Mouse (Mus musculus): Measurements from ENCODE around the gene Nudt7. TPM values are rescaled to one million over a fixed set of nuclear protein-coding genes. Genes with fewer than 3 reads are reported as not detected.

The Nudt7 gene
- polyA plus RNA-seq, 1 experiment from 2014 or later: 42.7 TPM

DNA sequence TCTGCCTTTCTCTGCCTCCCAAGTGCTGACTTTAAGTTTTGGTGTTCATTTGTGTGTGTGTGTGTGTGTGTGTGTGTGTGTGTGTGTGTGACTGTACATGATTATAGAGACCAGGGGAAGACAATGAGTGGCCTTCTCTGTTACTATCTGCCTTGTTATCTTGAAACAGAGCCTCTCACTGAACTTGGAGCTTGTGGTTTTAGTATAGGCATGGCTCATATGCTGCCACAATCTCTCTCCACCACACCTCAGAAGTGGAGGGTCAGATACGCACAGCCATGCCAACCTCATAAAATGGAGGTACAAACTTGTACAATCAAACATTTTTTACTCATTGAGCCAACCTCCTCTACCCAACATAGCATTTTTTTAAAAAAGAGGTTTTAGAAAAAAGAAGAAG, 3.4 kb downstream of the Nudt7 start:
- ATAC-seq: no peak
- WGBS (ENCODE audit: insufficient replicate concordance): 63% methylated on average over 1 of the region's 1 CpGs
- Histone ChIP-seq H3K9me3 (ENCODE audit: low read length) (no peaks in the 10 kb centered on the region), H3K4me2 (ENCODE audit: low read depth, low read length) (no peak overlapping the region), H3K9ac (replicated peaks) (no peak overlapping the region), H3K4me3 (ENCODE audit: low read depth, low read length) (no peak overlapping the region), H3K36me3 (replicated peaks; ENCODE audit: insufficient read depth, low read length) (no peaks in the 10 kb centered on the region), H3K27ac (ENCODE audit: low read depth) (no peak overlapping the region), H3K4me1 (ENCODE audit: insufficient read depth) (peaks cover 14% of the 10 kb centered on the region), H3K27me3 (ENCODE audit: insufficient read depth, low read length) (no peaks in the 10 kb centered on the region)
- TF ChIP-seq EP300 (IDR thresholded peaks at IDR 0.05; ENCODE audit: low read depth) (0 out of 2 replicates have a peak, but pooled peaks have one; percentile 16), CTCF (IDR thresholded peaks at IDR 0.05; ENCODE audit: low read depth) (no peak)
- no peak for DNase-seq

DNA sequence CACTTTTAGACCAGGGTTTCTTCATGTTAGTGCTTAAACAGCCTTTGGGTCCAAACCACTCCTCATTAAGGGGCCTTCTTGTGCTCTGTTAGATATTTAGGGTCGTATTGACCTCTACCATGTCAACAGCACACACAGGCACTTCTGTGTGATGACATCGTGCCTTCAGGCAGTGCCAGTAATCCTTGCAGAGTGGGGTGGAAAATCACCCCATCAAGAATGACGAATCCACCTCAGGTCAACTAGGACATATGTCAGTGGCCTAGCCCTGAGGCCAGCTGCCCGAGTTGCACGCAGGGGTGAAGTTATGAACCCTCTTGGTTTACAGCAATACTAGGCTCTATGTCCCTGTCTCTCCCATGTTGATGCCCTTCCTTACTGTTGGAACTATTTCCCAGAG, 3.8 kb downstream of the Nudt7 start:
- TF ChIP-seq CTCF (IDR thresholded peaks at IDR 0.05; ENCODE audit: low read depth): no peak
- no peak for TF ChIP-seq EP300 (IDR thresholded peaks at IDR 0.05; ENCODE audit: low read depth)

DNA sequence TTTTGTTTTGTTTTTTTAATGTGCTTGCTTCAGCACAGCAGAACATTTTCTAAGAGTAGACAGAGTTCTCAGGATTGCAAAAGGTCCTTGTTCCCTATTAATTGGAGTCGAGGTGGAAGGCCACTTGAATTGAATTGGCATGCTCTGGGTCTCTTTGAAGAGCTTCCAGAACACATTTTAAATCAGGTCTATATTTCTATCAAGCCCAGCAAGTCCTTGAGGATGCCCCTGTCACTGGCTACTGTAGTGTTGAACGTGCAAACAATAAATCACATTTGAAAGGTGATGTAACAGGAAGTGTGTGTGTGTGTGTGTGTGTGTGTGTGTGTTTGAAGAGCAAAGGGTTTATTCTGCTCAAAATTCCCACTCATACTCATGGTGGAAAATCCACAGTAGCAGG, 7.1 kb downstream of the Nudt7 start:
- no peak overlapping the region for H3K4me2 ChIP-seq (ENCODE audit: low read depth, low read length)

More for the DNA sequence above, 3.8 kb downstream of the Nudt7 start:
- Histone ChIP-seq H3K27ac (ENCODE audit: low read depth) (no peak overlapping the region), H3K36me3 (replicated peaks; ENCODE audit: insufficient read depth, low read length) (no peaks in the 10 kb centered on the region), H3K9me3 (ENCODE audit: low read length) (no peaks in the 10 kb centered on the region), H3K4me3 (ENCODE audit: low read depth, low read length) (no peak overlapping the region), H3K4me2 (ENCODE audit: low read depth, low read length) (no peak overlapping the region), H3K4me1 (ENCODE audit: insufficient read depth) (peaks cover 14% of the 10 kb centered on the region), H3K9ac (replicated peaks) (no peak overlapping the region), H3K27me3 (ENCODE audit: insufficient read depth, low read length) (no peaks in the 10 kb centered on the region)
- no peak for DNase-seq
- WGBS (ENCODE audit: insufficient replicate concordance): 71% methylated on average over 5 of the region's 5 CpGs
- ATAC-seq: no peak

DNA sequence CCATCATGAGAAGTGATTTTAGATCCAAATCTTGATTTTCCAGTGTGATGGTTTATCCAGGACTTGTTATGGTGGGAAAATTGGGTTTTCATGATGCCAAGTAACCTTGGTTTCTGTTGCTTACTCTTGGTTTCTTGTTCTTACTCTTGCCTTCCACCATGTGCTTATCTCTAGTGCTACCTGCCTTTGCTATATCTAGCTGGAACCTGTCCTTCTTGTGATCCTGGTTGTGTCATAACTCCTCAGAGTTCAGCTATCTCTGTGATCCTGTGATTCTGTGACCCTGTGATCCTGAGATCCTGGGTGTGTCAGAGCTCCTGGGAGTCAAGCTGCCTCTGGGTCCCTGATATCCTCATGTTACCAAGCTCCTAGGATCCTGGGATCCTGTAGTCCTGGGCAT, 8.8 kb downstream of the Nudt7 start:
- no peak for DNase-seq
- no peaks in the 10 kb centered on the region for H3K9me3 ChIP-seq (ENCODE audit: low read length)
- H3K4me3 ChIP-seq (ENCODE audit: low read depth, low read length): no peak overlapping the region
- H3K9ac ChIP-seq (replicated peaks): no peak overlapping the region
- H3K27me3 ChIP-seq (ENCODE audit: insufficient read depth, low read length): no peaks in the 10 kb centered on the region
- peaks cover 10% of the 10 kb centered on the region; the same call in 1 of the 2 replicates for H3K4me1 ChIP-seq (ENCODE audit: insufficient read depth)
- H3K4me2 ChIP-seq (ENCODE audit: low read depth, low read length): no peak overlapping the region
- no peak for ATAC-seq
- H3K36me3 ChIP-seq (replicated peaks; ENCODE audit: insufficient read depth, low read length): no peaks in the 10 kb centered on the region
- no peak for TF ChIP-seq CTCF (IDR thresholded peaks at IDR 0.05; ENCODE audit: low read depth)
- no peak overlapping the region for H3K27ac ChIP-seq (ENCODE audit: low read depth)

More for the DNA sequence above, 7.1 kb downstream of the Nudt7 start:
- no peaks in the 10 kb centered on the region for H3K27me3 ChIP-seq (ENCODE audit: insufficient read depth, low read length)
- no peak for TF ChIP-seq CTCF (IDR thresholded peaks at IDR 0.05; ENCODE audit: low read depth)
- TF ChIP-seq EP300 (IDR thresholded peaks at IDR 0.05; ENCODE audit: low read depth): no peak
- no peak overlapping the region for H3K4me3 ChIP-seq (ENCODE audit: low read depth, low read length)
- WGBS (ENCODE audit: insufficient replicate concordance): 36% methylated on average over 2 of the region's 2 CpGs
- peaks cover 12% of the 10 kb centered on the region; the same call in 1 of the 2 replicates for H3K4me1 ChIP-seq (ENCODE audit: insufficient read depth)
- DNase-seq: no peak
- no peaks in the 10 kb centered on the region for H3K9me3 ChIP-seq (ENCODE audit: low read length)
- no peak overlapping the region for H3K9ac ChIP-seq (replicated peaks)
- H3K27ac ChIP-seq (ENCODE audit: low read depth): no peak overlapping the region
- H3K36me3 ChIP-seq (replicated peaks; ENCODE audit: insufficient read depth, low read length): no peaks in the 10 kb centered on the region
- ATAC-seq: no peak

DNA sequence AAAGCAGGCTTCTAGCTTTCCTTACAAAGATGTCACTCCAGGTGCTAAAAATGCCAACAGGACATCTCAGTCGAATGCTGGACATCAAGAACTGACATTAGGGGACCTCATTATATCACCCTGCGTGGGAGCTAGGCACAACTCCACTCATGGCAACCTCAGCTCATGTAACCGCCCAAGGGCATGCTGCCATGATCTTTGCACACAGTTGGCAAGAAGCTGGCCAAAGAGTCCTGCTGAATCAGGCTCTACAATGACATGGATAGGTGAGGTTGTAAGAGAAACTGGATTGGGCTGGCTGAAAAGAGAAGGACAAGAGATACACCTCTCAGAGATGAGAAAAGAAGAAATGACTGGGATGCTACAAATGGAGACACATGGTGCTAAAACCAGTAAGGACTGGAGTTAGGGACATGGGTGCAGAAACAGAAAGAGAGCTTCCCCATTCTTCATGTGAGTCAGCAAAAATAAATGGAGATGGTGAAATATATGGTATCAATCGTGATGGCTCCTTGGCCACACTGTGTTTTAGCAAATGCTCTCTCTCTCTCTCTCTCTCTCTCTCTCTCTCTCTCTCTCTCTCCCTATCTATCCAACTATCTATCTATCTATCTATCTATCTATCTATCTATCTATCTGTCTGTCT, 10.4 kb downstream of the Nudt7 start:
- Histone ChIP-seq H3K4me2 (ENCODE audit: low read depth, low read length) (no peak overlapping the region), H3K36me3 (replicated peaks; ENCODE audit: insufficient read depth, low read length) (0 out of 2 replicates have a peak, but pooled peaks cover 4% of the 10 kb centered on the region), H3K4me3 (ENCODE audit: low read depth, low read length) (no peak overlapping the region), H3K27me3 (ENCODE audit: insufficient read depth, low read length) (no peaks in the 10 kb centered on the region), H3K27ac (ENCODE audit: low read depth) (no peak overlapping the region), H3K9ac (replicated peaks) (no peak overlapping the region), H3K9me3 (ENCODE audit: low read length) (no peaks in the 10 kb centered on the region), H3K4me1 (ENCODE audit: insufficient read depth) (peaks cover 9% of the 10 kb centered on the region; the same call in 1 of the 2 replicates)
- DNase-seq (peak; percentile 63), ATAC-seq (peak; percentile 81)
- 65% methylated on average over 4 of the region's 4 CpGs for WGBS (ENCODE audit: insufficient replicate concordance)
- TF ChIP-seq CTCF (IDR thresholded peaks at IDR 0.05; ENCODE audit: low read depth) (no peak), EP300 (IDR thresholded peaks at IDR 0.05; ENCODE audit: low read depth) (no peak)

DNA sequence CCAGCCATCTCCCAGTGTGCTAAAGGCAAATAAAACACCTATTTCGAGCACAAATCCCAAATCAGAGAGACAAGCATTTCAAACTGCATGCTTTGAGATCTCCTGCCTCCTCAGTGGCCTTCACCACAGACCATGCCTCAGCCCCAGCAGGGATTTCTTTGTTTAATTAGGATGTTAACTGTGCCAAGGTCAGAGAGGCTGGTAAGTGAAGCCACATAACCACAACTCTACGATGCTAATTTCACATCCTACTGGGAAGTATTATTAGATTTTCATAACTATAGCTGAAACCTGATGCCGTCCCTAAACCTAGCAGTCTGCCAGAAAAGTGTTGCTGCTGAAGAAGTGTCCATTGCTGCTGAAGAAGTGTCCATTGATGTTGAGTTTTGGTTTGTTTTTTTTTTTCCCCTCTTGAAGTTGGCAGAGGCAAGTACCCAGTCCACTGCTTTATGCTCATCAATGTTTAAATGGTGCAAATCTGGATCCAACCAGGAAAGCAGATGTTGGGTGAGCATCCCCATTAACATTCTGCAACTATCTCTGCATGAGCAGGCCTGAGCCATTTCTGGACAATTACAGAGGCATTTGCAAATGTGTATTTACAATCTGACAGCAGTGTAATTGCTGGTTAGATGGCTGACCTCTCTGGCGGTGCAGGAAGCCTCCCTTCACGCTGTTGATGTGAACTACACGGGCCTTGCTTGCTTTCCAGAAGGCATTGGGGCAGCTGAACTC, 20.1 kb downstream of the Nudt7 start:
- H3K4me2 ChIP-seq (ENCODE audit: low read depth, low read length): no peak overlapping the region
- H3K4me3 ChIP-seq (ENCODE audit: low read depth, low read length): no peak overlapping the region
- H3K36me3 ChIP-seq (replicated peaks; ENCODE audit: insufficient read depth, low read length): peaks cover 11% of the 10 kb centered on the region
- no peaks in the 10 kb centered on the region for H3K9me3 ChIP-seq (ENCODE audit: low read length)
- no peaks in the 10 kb centered on the region for H3K4me1 ChIP-seq (ENCODE audit: insufficient read depth)
- TF ChIP-seq CTCF (IDR thresholded peaks at IDR 0.05; ENCODE audit: low read depth): no peak
- no peak for TF ChIP-seq EP300 (IDR thresholded peaks at IDR 0.05; ENCODE audit: low read depth)
- no peak for DNase-seq
- 74% methylated on average over 6 of the region's 6 CpGs for WGBS (ENCODE audit: insufficient replicate concordance)
- H3K9ac ChIP-seq (replicated peaks): no peak overlapping the region
- H3K27ac ChIP-seq (ENCODE audit: low read depth): no peak overlapping the region
- ATAC-seq: no peak
- H3K27me3 ChIP-seq (ENCODE audit: insufficient read depth, low read length): no peaks in the 10 kb centered on the region

Data from liver, postnatal 0 days (tissue).